Mouse (Mus musculus) kidney, adult 2 months (tissue): ENCODE measurements around the gene Mrps9.

Source experiments
- CTCF ChIP-seq: fragments of 200-500 bp; conservative IDR thresholded peaks from 2 replicates; pipeline ENCODE4 v1.5.1; 2011; ENCODE audit warnings: low read depth, mild to moderate bottlenecking, control low read depth, low read length, moderate library complexity, mixed read lengths; ENCODE audit not compliant: insufficient read depth, insufficient read length
- POLR2A ChIP-seq: fragments of 200-500 bp; IDR thresholded peaks from one replicate; pipeline ENCODE4 v1.6.1; 2011; ENCODE audit warnings: low read depth, low read length, control low read depth

- no peak for TF ChIP-seq CTCF
- no peak for TF ChIP-seq POLR2A
These were observed 54.1 kb downstream of the Mrps9 start for GRCm38 (mm10) chr1:42905148-42905547.
